Mouse (Mus musculus): Measurements from ENCODE around the gene Hyls1. TPM values are rescaled to one million over a fixed set of nuclear protein-coding genes. Genes with fewer than 3 reads are reported as not detected.
A peak's percentile ranks its signal among the peaks of the same experiment; 100 is the strongest.

Gene Hyls1
- polyA plus RNA-seq, 1 experiment: 21.1 TPM

- Histone ChIP-seq H3K27ac (ENCODE audit: control insufficient read depth, insufficient read depth, low read depth, low read length, poor library complexity) (no peak overlapping the region), H3K4me3 (replicated peaks; ENCODE audit: control insufficient read depth, low read depth, low read length) (no peak overlapping the region), H3K4me1 (ENCODE audit: control insufficient read depth, insufficient read depth, low read length) (peaks cover 1% of the 10 kb centered on the region; the same call in 1 of the 2 replicates)
- 85% methylated on average over 5 of the region's 5 CpGs for WGBS
- no peak for TF ChIP-seq POLR2A (IDR thresholded peaks at IDR 0.05; ENCODE audit: borderline replicate concordance, control insufficient read depth, low read depth, low read length)
- TF ChIP-seq CTCF (IDR thresholded peaks at IDR 0.05; ENCODE audit: control insufficient read depth, insufficient read depth, low read length): no peak
These were observed 29.2 kb downstream of the Hyls1 start for GRCm38 (mm10) chr9:35541024-35541423.

GRCm38 (mm10) chr9:35539001-35539750, 31.0 kb downstream of the Hyls1 start:
- WGBS: 82% methylated on average over 13 of the region's 13 CpGs
- Histone ChIP-seq H3K27ac (ENCODE audit: control insufficient read depth, insufficient read depth, low read depth, low read length, poor library complexity) (no peak overlapping the region), H3K4me1 (ENCODE audit: control insufficient read depth, insufficient read depth, low read length) (no peaks in the 10 kb centered on the region), H3K4me3 (replicated peaks; ENCODE audit: control insufficient read depth, low read depth, low read length) (no peak overlapping the region)
- TF ChIP-seq POLR2A (IDR thresholded peaks at IDR 0.05; ENCODE audit: borderline replicate concordance, control insufficient read depth, low read depth, low read length): no peak

- TF ChIP-seq POLR2A (IDR thresholded peaks at IDR 0.05; ENCODE audit: borderline replicate concordance, control insufficient read depth, low read depth, low read length) (no peak), CTCF (IDR thresholded peaks at IDR 0.05; ENCODE audit: control insufficient read depth, insufficient read depth, low read length) (no peak)
- Histone ChIP-seq H3K4me3 (replicated peaks; ENCODE audit: control insufficient read depth, low read depth, low read length) (no peak overlapping the region), H3K27ac (ENCODE audit: control insufficient read depth, insufficient read depth, low read depth, low read length, poor library complexity) (no peak overlapping the region), H3K4me1 (ENCODE audit: control insufficient read depth, insufficient read depth, low read length) (no peaks in the 10 kb centered on the region)
- WGBS: 65% methylated on average over 4 of the region's 4 CpGs
These were observed 34.3 kb downstream of the Hyls1 start for GRCm38 (mm10) chr9:35535876-35536275.

- Histone ChIP-seq H3K27ac (ENCODE audit: control insufficient read depth, insufficient read depth, low read depth, low read length, poor library complexity) (no peak overlapping the region), H3K4me1 (ENCODE audit: control insufficient read depth, insufficient read depth, low read length) (no peaks in the 10 kb centered on the region), H3K4me3 (replicated peaks; ENCODE audit: control insufficient read depth, low read depth, low read length) (no peak overlapping the region)
- 24% methylated on average over 2 of the region's 2 CpGs for WGBS
- no peak for TF ChIP-seq POLR2A (IDR thresholded peaks at IDR 0.05; ENCODE audit: borderline replicate concordance, control insufficient read depth, low read depth, low read length)
- TF ChIP-seq CTCF (IDR thresholded peaks at IDR 0.05; ENCODE audit: control insufficient read depth, insufficient read depth, low read length): peak; percentile 61
These were observed 35.1 kb downstream of the Hyls1 start for GRCm38 (mm10) chr9:35535110-35535509.

GRCm38 (mm10) chr9:35533266-35533665, 36.9 kb downstream of the Hyls1 start:
- no peaks in the 10 kb centered on the region for H3K4me1 ChIP-seq (ENCODE audit: control insufficient read depth, insufficient read depth, low read length)
- 66% methylated on average over 9 of the region's 9 CpGs for WGBS
- no peak overlapping the region for H3K27ac ChIP-seq (ENCODE audit: control insufficient read depth, insufficient read depth, low read depth, low read length, poor library complexity)
- H3K4me3 ChIP-seq (replicated peaks; ENCODE audit: control insufficient read depth, low read depth, low read length): no peak overlapping the region
- TF ChIP-seq POLR2A (IDR thresholded peaks at IDR 0.05; ENCODE audit: borderline replicate concordance, control insufficient read depth, low read depth, low read length): no peak
- TF ChIP-seq CTCF (IDR thresholded peaks at IDR 0.05; ENCODE audit: control insufficient read depth, insufficient read depth, low read length): no peak

GRCm38 (mm10) chr9:35529796-35530195, 40.4 kb downstream of the Hyls1 start:
- TF ChIP-seq CTCF (IDR thresholded peaks at IDR 0.05; ENCODE audit: control insufficient read depth, insufficient read depth, low read length) (no peak), POLR2A (IDR thresholded peaks at IDR 0.05; ENCODE audit: borderline replicate concordance, control insufficient read depth, low read depth, low read length) (no peak)
- no peaks in the 10 kb centered on the region for H3K4me1 ChIP-seq (ENCODE audit: control insufficient read depth, insufficient read depth, low read length)
- 33% methylated on average over 1 of the region's 1 CpGs for WGBS
- no peak overlapping the region for H3K27ac ChIP-seq (ENCODE audit: control insufficient read depth, insufficient read depth, low read depth, low read length, poor library complexity)
- H3K4me3 ChIP-seq (replicated peaks; ENCODE audit: control insufficient read depth, low read depth, low read length): no peak overlapping the region

- 57% methylated on average over 3 of the region's 3 CpGs for WGBS
- TF ChIP-seq CTCF (IDR thresholded peaks at IDR 0.05; ENCODE audit: control insufficient read depth, insufficient read depth, low read length): no peak
- H3K27ac ChIP-seq (ENCODE audit: control insufficient read depth, insufficient read depth, low read depth, low read length, poor library complexity): no peak overlapping the region
- no peaks in the 10 kb centered on the region for H3K4me1 ChIP-seq (ENCODE audit: control insufficient read depth, insufficient read depth, low read length)
- no peak overlapping the region for H3K4me3 ChIP-seq (replicated peaks; ENCODE audit: control insufficient read depth, low read depth, low read length)
These were observed 41.1 kb downstream of the Hyls1 start for GRCm38 (mm10) chr9:35529141-35529540.

- Histone ChIP-seq H3K4me1 (ENCODE audit: control insufficient read depth, insufficient read depth, low read length) (no peaks in the 10 kb centered on the region), H3K4me3 (replicated peaks; ENCODE audit: control insufficient read depth, low read depth, low read length) (no peak overlapping the region), H3K27ac (ENCODE audit: control insufficient read depth, insufficient read depth, low read depth, low read length, poor library complexity) (no peak overlapping the region)
- WGBS: 16% methylated on average over 7 of the region's 7 CpGs
- no peak for TF ChIP-seq POLR2A (IDR thresholded peaks at IDR 0.05; ENCODE audit: borderline replicate concordance, control insufficient read depth, low read depth, low read length)
- TF ChIP-seq CTCF (IDR thresholded peaks at IDR 0.05; ENCODE audit: control insufficient read depth, insufficient read depth, low read length): peak; percentile 77
These were observed 46.2 kb downstream of the Hyls1 start for GRCm38 (mm10) chr9:35523941-35524411.

- Histone ChIP-seq H3K27ac (ENCODE audit: control insufficient read depth, insufficient read depth, low read depth, low read length, poor library complexity) (no peak overlapping the region), H3K4me3 (replicated peaks; ENCODE audit: control insufficient read depth, low read depth, low read length) (no peak overlapping the region), H3K4me1 (ENCODE audit: control insufficient read depth, insufficient read depth, low read length) (no peaks in the 10 kb centered on the region)
- 67% methylated on average over 5 of the region's 5 CpGs for WGBS
- TF ChIP-seq CTCF (IDR thresholded peaks at IDR 0.05; ENCODE audit: control insufficient read depth, insufficient read depth, low read length) (no peak), POLR2A (IDR thresholded peaks at IDR 0.05; ENCODE audit: borderline replicate concordance, control insufficient read depth, low read depth, low read length) (no peak)
These were observed 46.7 kb downstream of the Hyls1 start for GRCm38 (mm10) chr9:35523541-35523940.
